Mouse (Mus musculus): ENCODE results near the gene Rusc2.
A peak's percentile ranks its signal among the peaks of the same experiment; 100 is the strongest.

GRCm38 (mm10) chr4:43431690-43432089 is 49.9 kb downstream of the Rusc2 start:
- TF ChIP-seq POLR2A (IDR thresholded peaks at IDR 0.05; ENCODE audit: borderline replicate concordance, extremely low read depth, insufficient read depth, insufficient read length, poor library complexity, severe bottlenecking) (no peak), CTCF (IDR thresholded peaks at IDR 0.05; ENCODE audit: borderline replicate concordance, extremely low read depth, insufficient read depth, insufficient read length) (peak; percentile 89; the same call in 1 of the 2 replicates)

Data from brain, embryonic 14.5 days (tissue).